Mouse (Mus musculus): ENCODE measurements around the gene Cdh9. TPM values are rescaled to one million over a fixed set of nuclear protein-coding genes. Genes with fewer than 3 reads are reported as not detected.

Cdh9 gene
- total RNA-seq (2021) = 10 to 100 TPM; 38.4 to 39.1 TPM

- DNase-seq (ENCODE audit: extremely low spot score in 1 of 2, low spot score in 1 of 2) = peak; percentile 31 to 41
These were observed at the start of gene Cdh9 for GRCm38 (mm10) chr15:16728470-16729011. TSS of gene Cdh9 (plus strand) at chr15:16728756.

GRCm38 (mm10) chr15:16679096-16679495 is 49.5 kb upstream of the Cdh9 start:
- DNase-seq (ENCODE audit: extremely low spot score in 1 of 2, low spot score in 1 of 2) = no peak

GRCm38 (mm10) chr15:16699821-16700220 is 28.7 kb upstream of the Cdh9 start:
- DNase-seq (ENCODE audit: extremely low spot score in 1 of 2, low spot score in 1 of 2) = no peak

- DNase-seq (ENCODE audit: extremely low spot score in 1 of 2, low spot score in 1 of 2) = no peak
These were observed 26.2 kb upstream of the Cdh9 start for GRCm38 (mm10) chr15:16702340-16702739.

- no peak for DNase-seq (ENCODE audit: extremely low spot score in 1 of 2, low spot score in 1 of 2)
These were observed 10.5 kb downstream of the Cdh9 start for GRCm38 (mm10) chr15:16739088-16739487.

- no peak for DNase-seq (ENCODE audit: extremely low spot score in 1 of 2, low spot score in 1 of 2)
These were observed 18.1 kb downstream of the Cdh9 start for GRCm38 (mm10) chr15:16746672-16747071.

- DNase-seq (ENCODE audit: extremely low spot score in 1 of 2, low spot score in 1 of 2) = no peak
These were observed 34.7 kb downstream of the Cdh9 start for GRCm38 (mm10) chr15:16763252-16763651.

GRCm38 (mm10) chr15:16784575-16784974 is 56.0 kb downstream of the Cdh9 start:
- no peak for DNase-seq (ENCODE audit: extremely low spot score in 1 of 2, low spot score in 1 of 2)

GRCm38 (mm10) chr15:16792857-16793256 is 64.3 kb downstream of the Cdh9 start:
- no peak for DNase-seq (ENCODE audit: extremely low spot score in 1 of 2, low spot score in 1 of 2)

- no peak for DNase-seq (ENCODE audit: extremely low spot score in 1 of 2, low spot score in 1 of 2)
These were observed 72.7 kb downstream of the Cdh9 start for GRCm38 (mm10) chr15:16801302-16801701.

- no peak for DNase-seq (ENCODE audit: extremely low spot score in 1 of 2, low spot score in 1 of 2)
These were observed 82.2 kb downstream of the Cdh9 start for GRCm38 (mm10) chr15:16810787-16811186.

GRCm38 (mm10) chr15:16814035-16814434 is 85.5 kb downstream of the Cdh9 start:
- no peak for DNase-seq (ENCODE audit: extremely low spot score in 1 of 2, low spot score in 1 of 2)

- no peak for DNase-seq (ENCODE audit: extremely low spot score in 1 of 2, low spot score in 1 of 2)
These were observed 106.2 kb downstream of the Cdh9 start for GRCm38 (mm10) chr15:16834761-16835160.

GRCm38 (mm10) chr15:16882542-16882941 is 154.0 kb downstream of the Cdh9 start:
- DNase-seq (ENCODE audit: extremely low spot score in 1 of 2, low spot score in 1 of 2) = no peak

GRCm38 (mm10) chr15:16896674-16897073 is 168.1 kb downstream of the Cdh9 start:
- DNase-seq (ENCODE audit: extremely low spot score in 1 of 2, low spot score in 1 of 2) = no peak
